ENCODE assay signal across 8 mouse cellular contexts in the genomic region with DNA sequence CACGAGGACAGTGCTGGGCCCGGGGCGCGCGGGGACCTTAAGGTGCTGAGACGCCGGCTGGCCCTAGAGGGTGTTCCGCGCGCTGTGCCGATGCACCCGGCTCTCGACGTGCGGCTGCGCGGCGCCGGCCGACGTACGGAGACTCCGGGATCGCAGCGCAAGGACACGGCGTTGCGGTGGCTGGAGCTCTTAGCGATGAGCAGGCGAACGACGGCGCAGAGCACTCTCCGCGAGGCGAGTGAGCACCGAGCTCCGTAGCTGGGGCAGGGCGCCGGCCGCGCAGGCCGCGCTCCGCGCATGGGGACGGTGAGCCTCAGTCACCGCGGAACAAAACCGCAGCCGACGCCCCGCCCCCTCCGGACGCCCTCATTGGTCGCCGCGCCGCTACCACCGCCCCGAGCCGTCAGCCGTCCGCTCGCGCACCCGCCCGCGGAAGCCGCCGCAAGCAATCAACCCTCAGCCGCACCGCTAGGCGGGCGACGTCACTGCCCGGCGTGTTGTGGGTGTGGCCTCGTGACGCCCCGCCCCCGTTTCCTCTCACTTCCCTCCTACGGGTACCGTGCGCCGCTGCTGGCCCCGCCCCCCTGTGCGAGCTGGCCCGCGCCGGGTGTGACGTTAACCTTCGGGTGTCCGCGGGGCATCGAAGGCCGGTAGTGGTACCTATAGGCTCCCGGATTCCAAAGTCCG. TPM values are rescaled to one million over a fixed set of nuclear protein-coding genes. Genes with fewer than 3 reads are reported as not detected.
DNase-seq lines count a peak whose midpoint lies in the region; ATAC-seq lines count a peak whose summit lies in the region.

A gene (minus strand): TSS at position 335 of the 687 bp plus-strand sequence.
A gene (plus strand): TSS at position 625 of the 687 bp plus-strand sequence.

- peaks cover 12% of the 10 kb centered on the region for H3K4me1 ChIP-seq in intestine, embryonic 15.5 days (replicated peaks)

- under 1% methylated on average over 98 of the region's 99 CpGs for WGBS in intestine, embryonic 15.5 days

- H3K4me3 ChIP-seq in intestine, embryonic 15.5 days (replicated peaks): peak within 1 kb of the TSS; percentile 85

- peak within 1 kb of the TSS; percentile 80 for H3K4me2 ChIP-seq in intestine, embryonic 15.5 days (replicated peaks)

- H3K36me3 ChIP-seq in intestine, embryonic 15.5 days: no peaks in the 10 kb centered on the region

- peak within 1 kb of the TSS; percentile 93 for H3K27ac ChIP-seq in intestine, embryonic 15.5 days

- ATAC-seq in intestine, embryonic 15.5 days: peak; percentile 97

- intact Hi-C loops in left cerebral cortex, postnatal 25 days (cut with DNase I): no loop called here

- no peaks in the 10 kb centered on the region for H3K9me3 ChIP-seq in intestine, embryonic 15.5 days

- DNase-seq in adrenal gland, adult 2 months: peak; percentile 100
- DNase-seq in embryo, embryonic 11 days: peak; percentile 98
- peak; percentile 100 for DNase-seq in gastrocnemius, postnatal 25 days
- DNase-seq in left cerebral cortex, postnatal 25 days (ENCODE audit: low spot score in 2 of 2): peak; percentile 99 to 100
- peak; percentile 97 for DNase-seq in mesoderm, embryonic 11.5 days (ENCODE audit: low read depth, low spot score)
- peak; percentile 100 for DNase-seq in right cerebral cortex, postnatal 25 days
- DNase-seq in urinary bladder, postnatal 36 days (ENCODE audit: low spot score in 2 of 2): peak; percentile 100

- H3K27me3 ChIP-seq in intestine, embryonic 15.5 days (replicated peaks): no peaks in the 10 kb centered on the region

- peak within 1 kb of the TSS; percentile 87 for H3K9ac ChIP-seq in intestine, embryonic 15.5 days

RNA-seq across cellular contexts. Expression of the first gene that starts in this region (rescaled TPM):
- 10 to 100 TPM; 26.1 to 28.5 TPM for total RNA-seq in adrenal gland, adult 2 months (2021)
- 74.4 and 97.8 TPM in 2 replicates for polyA plus RNA-seq in adrenal gland, adult 2 months (2012; rRNA removed)
- 10 to 100 TPM; 50.2 to 59.6 TPM for total RNA-seq in gastrocnemius, postnatal 25 days (2021)
- polyA plus RNA-seq in intestine, embryonic 15.5 days (2015; fragmentation: Nextera tagmentation; extraction: Ambion mirVana): 51.7 and 52.7 TPM in 2 replicates
- total RNA-seq in left cerebral cortex, postnatal 25 days (2021): 10 to 100 TPM; 23.0 to 27.6 TPM

RNA-seq across cellular contexts. Expression of the second gene that starts in this region (rescaled TPM):
- total RNA-seq in adrenal gland, adult 2 months (2021): under 1 TPM; 0.26 to 0.69 TPM
- polyA plus RNA-seq in adrenal gland, adult 2 months (2012; rRNA removed): 0.09 and 0.15 TPM in 2 replicates
- total RNA-seq in gastrocnemius, postnatal 25 days (2021): under 1 TPM; 0.51 to 0.88 TPM
- polyA plus RNA-seq in intestine, embryonic 15.5 days (2015; fragmentation: Nextera tagmentation; extraction: Ambion mirVana): 0.26 and 0.30 TPM in 2 replicates
- total RNA-seq in left cerebral cortex, postnatal 25 days (2021): under 1 TPM; 0.80 to 0.98 TPM

Comparison
In these comparisons a context has a peak if more than half of its experiments do, and no peak if none do; other contexts are left out.
1. Peak in every context shown above with its lines: DNase-seq, ATAC-seq, H3K4me3 ChIP-seq and H3K27ac ChIP-seq.